Mouse (Mus musculus) lung, embryonic 16.5 days (tissue): ENCODE data around the gene Rab36. TPM values are rescaled to one million over a fixed set of nuclear protein-coding genes. Genes with fewer than 3 reads are reported as not detected.

ENCODE experiments used
- ATAC-seq: fragments of 200-750 bp; cut with Nextera tagmentation; 2 replicates; pipeline ENCODE4 v1.8.0; 2017; ENCODE audit warnings: low read depth, mild to moderate bottlenecking, moderate library complexity
- H3K27ac ChIP-seq: fragments of 300-500 bp; sonication (generic); 2 replicates; pipeline ENCODE4 v1.5.1; 2014; ENCODE audit warnings: mild to moderate bottlenecking, control low read depth, low read length
- H3K27me3 ChIP-seq: fragments of 300-500 bp; sonication (generic); 2 replicates; pipeline ENCODE4 v1.6.1; 2014; ENCODE audit warnings: low read depth, low read length, mixed read lengths; ENCODE audit not compliant: control insufficient read depth, insufficient read depth
- H3K36me3 ChIP-seq: fragments of 300-500 bp; sonication (generic); 2 replicates; pipeline ENCODE4 v1.6.1; 2014; ENCODE audit warnings: low read length; ENCODE audit not compliant: control insufficient read depth, insufficient read depth
- H3K4me1 ChIP-seq: fragments of 300-500 bp; sonication (generic); replicated peaks from 2 replicates; pipeline ENCODE4 v1.6.1; 2014; ENCODE audit warnings: low read length, mixed read lengths; ENCODE audit not compliant: control insufficient read depth, insufficient read depth
- H3K4me2 ChIP-seq: fragments of 300-500 bp; sonication (generic); 2 replicates; pipeline ENCODE4 v1.6.1; 2014; ENCODE audit warnings: low read depth, low read length, control low read depth
- H3K4me3 ChIP-seq: fragments of 300-500 bp; sonication (generic); 2 replicates; pipeline ENCODE4 v1.5.1; 2014; ENCODE audit warnings: mild to moderate bottlenecking, low read length, control low read depth
- H3K9ac ChIP-seq: fragments of 300-500 bp; sonication (generic); 2 replicates; pipeline ENCODE4 v1.6.1; 2014; ENCODE audit warnings: low read length, control low read depth
- H3K9me3 ChIP-seq: fragments of 300-500 bp; sonication (generic); 2 replicates; pipeline ENCODE4 v1.6.1; 2016; ENCODE audit warnings: low read length; ENCODE audit not compliant: control insufficient read depth
- WGBS: fragments of 180-500 bp; shearing (Covaris S2); extraction: QIAGEN DNeasy Blood & Tissue Kit; methylation state at CpG from one replicate; pipeline ENCODE4 v1.1.7; 2014; 5-methylcytosine and 5-hydroxymethylcytosine counted together
- polyA plus RNA-seq: library from polyadenylated mRNA; unstranded; fragments of >200 nt; fragmentation: Nextera tagmentation; extraction: Ambion mirVana; gene quantifications from 2 replicates; pipeline ENCODE4 v1.2.1, GENCODE M21; 2015

The Rab36 gene
- polyA plus RNA-seq, 1 experiment from 2014 or later, result 13.2 TPM

DNA sequence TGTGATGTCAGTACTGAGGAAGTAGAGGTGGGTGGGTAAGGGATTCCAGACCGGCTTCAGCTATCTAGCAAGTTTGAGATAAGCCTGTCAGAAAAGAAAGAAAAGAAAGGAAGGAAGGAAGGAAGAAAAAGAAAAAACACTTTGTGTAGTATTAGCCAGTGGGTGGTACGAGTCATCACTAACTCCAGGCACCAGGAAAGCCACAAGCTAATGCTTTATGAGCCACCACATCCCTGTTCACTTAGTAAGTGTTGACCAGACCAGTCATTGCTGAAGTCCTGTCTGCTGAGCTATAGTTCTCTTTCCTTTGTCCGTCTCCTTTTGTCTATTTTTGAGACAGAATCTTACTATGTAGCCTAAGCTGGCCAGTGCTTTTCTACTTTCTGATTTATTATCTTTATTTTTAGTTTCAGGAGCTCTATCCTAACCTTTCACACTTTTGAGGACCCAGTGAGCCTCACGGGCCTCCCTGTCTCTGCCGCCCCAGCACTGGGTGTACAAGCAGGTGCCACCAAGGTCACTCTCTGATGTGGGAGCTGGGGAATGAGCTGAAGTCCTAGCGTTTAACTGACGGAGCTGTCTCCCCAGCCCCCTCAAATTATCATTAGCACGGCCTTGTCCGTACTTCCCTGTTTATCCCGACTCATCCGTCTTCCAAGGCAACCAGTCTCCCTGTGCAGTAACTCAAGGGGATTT, 33.6 kb downstream of the Rab36 start:
- no peaks in the 10 kb centered on the region for H3K27me3 ChIP-seq
- WGBS, result 43% methylated on average over 11 of the region's 11 CpGs
- no peak overlapping the region for H3K9ac ChIP-seq
- peaks cover 31% of the 10 kb centered on the region for H3K4me1 ChIP-seq
- no peaks in the 10 kb centered on the region for H3K9me3 ChIP-seq
- H3K4me3 ChIP-seq, result no peak overlapping the region
- no peak overlapping the region for H3K4me2 ChIP-seq
- H3K27ac ChIP-seq, result peak overlapping the region; percentile 43; the same call in 1 of the 2 replicates
- no peaks in the 10 kb centered on the region for H3K36me3 ChIP-seq
- no peak for ATAC-seq

DNA sequence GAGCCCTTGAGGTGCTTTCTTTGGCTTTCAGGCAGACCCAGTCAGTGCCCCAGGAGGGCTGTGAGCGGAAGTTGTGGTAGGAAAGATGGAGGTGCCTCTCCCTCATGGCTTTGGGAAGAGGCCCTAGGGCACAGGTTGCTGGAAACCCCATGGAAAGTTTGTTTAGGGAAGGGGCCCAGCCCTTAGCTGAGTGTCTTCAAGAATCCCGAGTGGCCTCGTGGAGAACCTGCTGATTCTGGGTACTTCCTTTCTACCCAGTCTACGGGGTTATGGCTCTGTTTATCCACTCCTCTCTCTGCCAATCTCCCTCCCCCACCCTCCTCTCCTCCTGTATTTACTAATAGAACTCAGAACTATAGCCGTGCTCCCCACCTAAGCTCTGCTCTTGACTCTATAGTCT, 38.8 kb downstream of the Rab36 start:
- H3K4me3 ChIP-seq, result no peak overlapping the region
- H3K9me3 ChIP-seq, result no peaks in the 10 kb centered on the region
- H3K27me3 ChIP-seq, result no peaks in the 10 kb centered on the region
- peak; percentile 54 for ATAC-seq
- WGBS, result 29% methylated on average over 5 of the region's 5 CpGs
- peaks cover 8% of the 10 kb centered on the region for H3K4me1 ChIP-seq
- no peak overlapping the region; the same call in 1 of the 2 replicates for H3K27ac ChIP-seq
- no peak overlapping the region for H3K9ac ChIP-seq
- no peak overlapping the region for H3K4me2 ChIP-seq
- no peaks in the 10 kb centered on the region for H3K36me3 ChIP-seq

DNA sequence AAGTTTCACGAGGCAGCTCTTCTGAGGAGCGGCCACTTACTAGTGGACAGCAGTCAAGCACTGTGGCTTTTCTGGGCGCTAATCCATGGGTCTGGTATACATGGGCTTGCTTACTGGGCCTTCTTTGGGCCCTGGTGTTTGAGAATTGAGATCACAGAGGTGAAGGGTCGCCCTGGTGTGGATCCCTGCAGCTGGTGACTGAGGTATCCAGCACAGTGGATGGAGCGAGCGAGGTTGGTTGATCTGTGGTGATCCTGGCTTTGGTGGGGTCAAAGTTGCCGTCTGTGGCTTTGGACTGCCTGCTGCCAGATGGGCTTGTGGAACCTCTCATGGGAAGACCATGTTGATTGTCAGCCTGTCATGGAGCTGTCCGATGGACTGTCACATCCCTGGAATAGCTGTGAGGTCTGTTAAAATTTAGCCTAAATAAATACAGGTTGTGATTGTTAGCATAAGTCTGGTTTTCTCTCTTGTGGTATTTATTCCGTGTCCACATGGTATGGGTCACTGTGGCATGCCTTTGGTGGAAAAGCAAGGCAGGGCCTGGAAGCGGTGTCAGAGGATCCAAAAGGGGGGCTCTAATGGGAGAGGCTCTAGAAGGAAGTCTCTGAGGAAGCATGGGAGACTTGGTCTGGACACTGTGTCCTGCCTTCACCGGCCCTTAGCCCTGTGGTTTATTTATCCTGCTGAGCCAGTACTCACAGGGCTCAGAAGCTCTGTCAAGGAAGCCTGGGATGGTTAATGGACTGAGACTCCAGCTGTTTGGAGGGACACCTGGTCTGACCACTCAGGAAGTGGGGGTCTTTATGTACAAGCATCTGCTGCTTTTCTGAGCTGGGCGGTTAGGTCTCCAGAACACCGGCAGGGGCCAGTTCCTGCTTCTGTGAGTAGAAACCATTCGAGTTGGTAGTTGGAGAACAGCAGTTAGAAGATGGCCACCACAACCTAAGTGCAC, 41.6 kb downstream of the Rab36 start:
- no peak for ATAC-seq
- Histone ChIP-seq H3K27ac (no peak overlapping the region), H3K27me3 (no peaks in the 10 kb centered on the region), H3K4me1 (peaks cover 6% of the 10 kb centered on the region), H3K36me3 (no peaks in the 10 kb centered on the region), H3K4me2 (no peak overlapping the region), H3K4me3 (no peak overlapping the region), H3K9ac (no peak overlapping the region), H3K9me3 (no peaks in the 10 kb centered on the region)
- WGBS, result 65% methylated on average over 14 of the region's 14 CpGs

DNA sequence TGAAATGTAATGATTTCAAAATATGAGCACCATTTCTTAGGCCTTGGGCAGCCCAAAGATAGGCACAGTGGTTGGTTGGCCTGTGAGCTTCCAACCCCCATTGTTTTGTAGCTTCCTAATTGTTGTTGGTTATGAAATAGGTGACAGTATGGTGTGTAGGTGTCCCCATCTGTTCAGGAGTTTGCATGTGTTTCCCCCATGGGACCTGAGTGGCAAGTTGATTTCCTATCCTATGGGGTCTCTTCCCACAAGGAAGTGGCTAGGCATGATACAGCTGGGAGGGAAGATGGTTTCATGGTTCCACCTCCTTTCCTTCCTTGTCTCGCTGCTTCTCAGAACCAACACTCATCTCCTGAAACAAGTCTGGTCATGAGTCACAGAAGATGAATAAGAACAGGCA, 48.5 kb downstream of the Rab36 start:
- no peak overlapping the region for H3K9ac ChIP-seq

DNA sequence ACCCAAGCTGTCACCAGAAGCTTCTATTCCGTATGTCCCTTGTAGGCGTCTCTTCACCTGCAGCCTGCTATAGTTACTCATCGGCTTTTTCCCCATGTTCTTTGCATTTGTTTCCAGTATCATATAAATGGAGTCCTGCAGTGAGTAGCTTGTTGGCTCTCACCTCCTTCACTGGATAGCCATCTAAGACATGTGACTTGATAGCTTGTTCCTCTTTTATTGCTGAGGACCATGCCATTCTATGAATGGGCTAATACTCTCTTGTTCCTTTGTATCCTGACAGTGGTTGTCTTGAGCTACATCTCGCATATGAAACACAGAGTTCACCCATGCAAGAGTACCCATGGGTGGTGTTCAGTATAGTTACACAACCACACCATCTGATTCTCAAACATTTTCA, 51.6 kb downstream of the Rab36 start:
- peaks cover 3% of the 10 kb centered on the region; the same call in 1 of the 2 replicates for H3K36me3 ChIP-seq
- H3K9ac ChIP-seq, result no peak overlapping the region
- H3K9me3 ChIP-seq, result no peaks in the 10 kb centered on the region; the same call in 1 of the 2 replicates
- no peak overlapping the region for H3K27ac ChIP-seq
- no peak overlapping the region for H3K4me2 ChIP-seq
- H3K4me1 ChIP-seq, result peaks cover 5% of the 10 kb centered on the region
- no peak overlapping the region for H3K4me3 ChIP-seq
- no peaks in the 10 kb centered on the region for H3K27me3 ChIP-seq
- whole genome bisulfite sequencing, result 90% methylated on average over 4 of the region's 4 CpGs
- ATAC-seq, result no peak

More for the DNA sequence above, 48.5 kb downstream of the Rab36 start:
- Histone ChIP-seq H3K4me1 (no peaks in the 10 kb centered on the region), H3K27me3 (no peaks in the 10 kb centered on the region), H3K9me3 (no peaks in the 10 kb centered on the region; the same call in 1 of the 2 replicates), H3K4me3 (no peak overlapping the region), H3K4me2 (no peak overlapping the region), H3K36me3 (peaks cover 3% of the 10 kb centered on the region; the same call in 1 of the 2 replicates), H3K27ac (no peak overlapping the region)
- WGBS, result 75% methylated on average over 1 of the region's 1 CpGs
- ATAC-seq, result no peak

DNA sequence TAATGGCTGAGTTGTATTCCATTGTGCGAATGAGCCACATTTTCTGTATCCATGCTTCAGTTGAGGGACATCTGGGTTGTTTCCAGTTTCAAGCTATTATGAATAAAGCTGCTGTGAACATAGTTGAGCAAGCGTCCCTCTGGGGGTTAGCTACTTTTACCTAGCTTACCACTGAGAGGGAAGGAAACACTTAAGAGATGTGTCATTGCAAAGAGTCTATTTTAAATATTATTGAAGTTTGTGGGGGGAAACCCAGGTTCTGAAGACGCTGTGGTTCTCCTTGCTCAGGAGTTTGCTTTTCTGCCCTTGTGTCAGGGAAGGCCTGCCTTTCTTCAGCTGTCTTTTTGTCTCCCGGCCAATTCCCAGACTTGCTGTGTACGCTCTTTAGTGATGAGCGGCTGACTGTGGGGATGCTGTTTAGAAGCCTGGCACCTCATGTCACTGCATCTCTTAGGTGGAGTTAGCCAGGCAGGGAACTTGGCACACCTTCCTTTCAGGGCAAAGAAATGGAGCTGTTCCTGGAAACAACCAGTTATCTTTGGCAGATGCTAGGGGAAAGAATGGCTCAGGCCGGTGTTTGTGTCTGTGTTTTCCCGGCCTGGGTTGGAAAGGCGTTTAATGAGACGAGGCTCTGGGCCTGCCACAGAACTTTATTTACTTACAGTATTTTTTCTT, 54.8 kb downstream of the Rab36 start:
- WGBS, result 69% methylated on average over 10 of the region's 10 CpGs
- no peaks in the 10 kb centered on the region for H3K27me3 ChIP-seq
- ATAC-seq, result no peak
- H3K4me2 ChIP-seq, result no peak overlapping the region
- peaks cover 7% of the 10 kb centered on the region for H3K4me1 ChIP-seq
- H3K9ac ChIP-seq, result no peak overlapping the region
- H3K9me3 ChIP-seq, result no peaks in the 10 kb centered on the region; the same call in 1 of the 2 replicates
- no peak overlapping the region for H3K27ac ChIP-seq
- peaks cover 3% of the 10 kb centered on the region; the same call in 1 of the 2 replicates for H3K36me3 ChIP-seq
- no peak overlapping the region for H3K4me3 ChIP-seq

DNA sequence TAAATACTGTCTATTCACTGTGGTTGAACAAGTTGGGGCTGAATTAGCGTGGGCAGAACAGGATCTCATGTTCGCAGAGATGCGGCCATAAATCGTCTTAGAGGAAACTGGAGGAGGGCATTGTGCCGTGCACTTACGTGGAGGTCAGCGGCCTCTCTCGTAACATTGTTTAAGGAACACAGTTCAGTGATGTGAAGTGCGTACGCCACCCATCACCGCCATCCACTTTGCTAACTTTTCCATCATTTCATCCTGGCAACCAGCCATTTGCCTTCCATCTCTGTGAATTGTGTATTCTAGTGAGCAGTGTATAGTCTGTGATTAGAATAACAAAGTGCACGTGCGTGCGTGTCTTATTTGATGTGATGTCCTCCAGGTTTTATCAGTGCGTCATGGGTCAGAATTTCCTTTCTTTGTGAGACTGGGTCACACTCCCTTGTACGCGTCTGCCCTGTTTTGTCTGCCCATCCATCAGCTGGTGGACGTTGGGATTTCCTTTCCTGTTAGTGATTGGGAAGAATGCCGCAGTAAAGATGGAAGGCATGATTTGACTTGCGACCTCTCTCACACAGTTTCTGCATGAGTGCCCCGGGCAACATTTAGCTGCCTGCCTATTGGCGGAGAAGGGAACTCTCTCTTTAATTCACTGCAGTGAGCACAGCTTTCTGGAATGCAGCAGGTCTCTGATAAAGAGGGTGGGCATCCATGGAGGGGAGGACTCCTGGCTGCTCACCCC, 56.6 kb downstream of the Rab36 start:
- H3K4me2 ChIP-seq, result no peak overlapping the region
- H3K4me1 ChIP-seq, result peaks cover 20% of the 10 kb centered on the region
- H3K9me3 ChIP-seq, result no peaks in the 10 kb centered on the region
- H3K36me3 ChIP-seq, result no peaks in the 10 kb centered on the region
- H3K4me3 ChIP-seq, result no peak overlapping the region
- H3K27ac ChIP-seq, result no peak overlapping the region
- 16% methylated on average over 22 of the region's 22 CpGs for WGBS
- ATAC-seq, result peak; percentile 30
- no peak overlapping the region for H3K9ac ChIP-seq
- H3K27me3 ChIP-seq, result no peaks in the 10 kb centered on the region

DNA sequence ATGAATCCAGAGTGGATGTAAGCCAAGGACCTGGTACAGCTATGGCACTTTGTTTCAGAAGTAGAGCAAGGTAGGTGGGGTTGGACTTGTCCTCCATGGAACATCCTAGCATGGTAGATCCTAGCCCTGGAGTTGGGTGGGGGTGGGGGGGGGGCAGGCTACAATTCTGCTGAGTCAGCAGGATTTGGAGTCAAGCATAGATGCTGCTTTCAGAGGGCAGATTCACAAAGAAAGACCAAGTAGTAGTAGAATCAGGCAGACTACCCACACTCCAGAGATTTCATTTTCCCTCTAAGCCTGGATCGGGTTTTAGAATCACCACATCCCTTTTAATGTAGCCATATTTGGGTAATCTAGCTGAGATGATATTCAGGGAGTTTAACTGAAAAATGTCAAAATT, 57.5 kb downstream of the Rab36 start:
- H3K27me3 ChIP-seq, result no peaks in the 10 kb centered on the region
- H3K9me3 ChIP-seq, result no peaks in the 10 kb centered on the region
- H3K27ac ChIP-seq, result no peak overlapping the region
- no peak for ATAC-seq
- no peaks in the 10 kb centered on the region for H3K36me3 ChIP-seq
- H3K4me3 ChIP-seq, result no peak overlapping the region
- WGBS, result 88% methylated on average over 1 of the region's 1 CpGs
- no peak overlapping the region for H3K9ac ChIP-seq
- H3K4me1 ChIP-seq, result peaks cover 29% of the 10 kb centered on the region
- no peak overlapping the region for H3K4me2 ChIP-seq
